Mouse (Mus musculus): ENCODE data around the gene Qsox1.

Qsox1 gene

DNA sequence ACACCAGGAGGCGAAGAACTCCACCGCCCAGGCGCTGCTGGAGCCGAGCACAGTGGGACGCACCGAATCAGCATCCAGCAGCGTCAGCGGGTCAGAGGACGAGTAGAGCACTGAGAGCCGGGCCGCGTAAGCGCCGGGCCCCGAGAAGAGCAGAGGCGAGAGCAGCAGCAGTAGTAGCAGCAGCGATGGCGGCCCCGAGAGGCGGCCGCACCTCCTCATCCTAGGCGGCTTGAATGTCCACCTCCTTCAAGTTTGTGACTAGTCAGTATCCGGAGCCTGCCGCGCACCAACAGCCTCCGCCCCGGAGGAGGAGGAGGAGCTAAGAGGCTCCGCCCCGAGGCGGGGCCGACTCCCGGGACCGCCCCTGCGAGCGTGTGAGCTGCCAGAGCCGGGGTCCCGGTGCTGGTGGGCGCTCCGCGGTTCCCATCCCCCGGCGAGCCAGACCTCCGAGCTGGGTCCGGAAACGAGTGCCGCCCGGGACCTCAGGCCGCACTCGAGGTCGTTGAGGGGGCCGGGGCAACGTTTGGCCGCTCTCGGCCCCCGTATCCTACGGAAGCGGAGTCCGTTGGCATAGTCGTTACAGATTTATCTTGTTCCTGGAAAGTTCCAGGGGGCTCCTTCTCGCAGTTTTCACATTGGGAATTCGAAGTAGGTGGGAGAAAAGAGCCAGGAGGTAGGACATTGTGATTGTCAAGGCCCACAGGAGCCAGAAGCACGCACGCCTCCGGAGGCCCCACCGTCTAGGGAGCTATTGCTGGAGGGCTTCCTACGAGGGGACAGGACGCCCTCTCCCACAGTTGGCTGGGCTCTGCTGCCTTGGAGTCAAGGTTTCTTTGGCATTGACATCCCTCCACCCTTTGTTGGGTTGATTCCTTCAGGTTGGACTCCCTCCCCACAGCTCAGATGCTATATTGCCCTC is at the start of gene Qsox1:
Gene Qsox1, minus strand, starts transcription at position 309 of the 919 bp plus-strand sequence.
- DNase-seq (ENCODE audit: low spot score in 2 of 2): peak; percentile 87 to 88

GRCm38 (mm10) chr1:155854926-155855702 is 42.4 kb upstream of the Qsox1 start:
- DNase-seq (ENCODE audit: low spot score in 2 of 2): no peak

DNA sequence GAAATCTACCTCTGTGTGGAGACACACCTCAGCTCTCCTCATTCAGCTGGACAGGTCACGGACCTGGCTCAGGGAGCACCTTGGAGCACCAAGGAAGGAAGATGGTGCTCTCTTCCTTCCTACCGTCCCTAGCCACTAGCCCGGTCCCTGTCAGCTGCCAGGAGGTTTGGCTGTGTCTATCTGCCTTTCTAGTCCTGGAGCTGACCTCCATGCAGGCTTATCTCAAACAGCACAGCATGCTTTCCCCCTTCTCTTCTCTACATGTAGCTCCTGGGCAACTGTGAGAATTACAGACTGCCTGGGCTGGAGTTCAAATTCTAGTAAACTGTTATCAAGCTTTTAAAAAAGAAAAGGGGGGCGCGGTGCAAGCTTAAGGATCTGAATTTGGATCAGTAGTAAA is 40.3 kb upstream of the Qsox1 start:
- no peak for DNase-seq (ENCODE audit: low spot score in 2 of 2)

GRCm38 (mm10) chr1:155844235-155844634 is 31.5 kb upstream of the Qsox1 start:
- DNase-seq (ENCODE audit: low spot score in 2 of 2): no peak

DNA sequence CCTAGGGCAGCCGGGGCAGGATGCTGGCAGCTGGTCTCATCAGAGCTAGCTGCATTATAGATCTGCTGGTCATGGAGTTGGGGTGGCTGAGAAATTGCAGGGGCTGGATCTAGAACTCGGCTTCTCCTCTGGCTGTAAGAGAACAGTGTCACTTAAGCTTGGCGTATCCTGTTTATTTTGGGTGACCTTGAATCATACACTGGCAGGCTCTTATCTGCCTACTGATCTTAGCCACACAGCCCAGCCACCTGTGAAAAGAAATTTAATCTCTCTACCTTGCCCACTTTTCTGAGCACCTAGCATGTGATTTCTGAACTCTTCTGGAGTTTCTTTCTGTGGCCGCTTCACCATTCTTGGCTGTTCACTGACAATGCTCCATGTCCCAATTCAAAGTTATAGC is 30.8 kb upstream of the Qsox1 start:
- no peak for DNase-seq (ENCODE audit: low spot score in 2 of 2)

GRCm38 (mm10) chr1:155835667-155836066 is 23.0 kb upstream of the Qsox1 start:
- DNase-seq (ENCODE audit: low spot score in 2 of 2): no peak

GRCm38 (mm10) chr1:155833610-155834009 is 20.9 kb upstream of the Qsox1 start:
- DNase-seq (ENCODE audit: low spot score in 2 of 2): no peak

DNA sequence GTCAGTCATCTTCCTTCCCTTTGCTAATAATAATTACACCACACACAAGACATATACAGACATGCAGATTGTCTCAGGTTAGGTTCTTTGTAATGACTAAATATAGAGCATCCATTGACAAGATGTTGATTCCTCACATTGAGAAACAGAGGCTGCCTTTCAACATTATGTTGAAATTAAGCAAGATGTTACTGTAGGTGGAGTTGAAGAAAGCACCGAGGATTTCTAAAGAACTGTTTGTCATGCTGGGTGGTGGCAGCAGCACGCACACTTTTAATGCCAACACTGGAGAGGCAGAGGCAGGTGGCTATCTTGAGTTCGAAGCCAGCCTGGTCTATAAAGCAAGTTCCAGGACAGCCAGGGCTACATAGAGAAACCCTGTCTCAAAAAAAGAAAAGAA is 19.3 kb upstream of the Qsox1 start:
- DNase-seq (ENCODE audit: low spot score in 2 of 2): no peak

- DNase-seq (ENCODE audit: low spot score in 2 of 2): no peak
These were observed 18.2 kb upstream of the Qsox1 start for GRCm38 (mm10) chr1:155830861-155831260.

DNA sequence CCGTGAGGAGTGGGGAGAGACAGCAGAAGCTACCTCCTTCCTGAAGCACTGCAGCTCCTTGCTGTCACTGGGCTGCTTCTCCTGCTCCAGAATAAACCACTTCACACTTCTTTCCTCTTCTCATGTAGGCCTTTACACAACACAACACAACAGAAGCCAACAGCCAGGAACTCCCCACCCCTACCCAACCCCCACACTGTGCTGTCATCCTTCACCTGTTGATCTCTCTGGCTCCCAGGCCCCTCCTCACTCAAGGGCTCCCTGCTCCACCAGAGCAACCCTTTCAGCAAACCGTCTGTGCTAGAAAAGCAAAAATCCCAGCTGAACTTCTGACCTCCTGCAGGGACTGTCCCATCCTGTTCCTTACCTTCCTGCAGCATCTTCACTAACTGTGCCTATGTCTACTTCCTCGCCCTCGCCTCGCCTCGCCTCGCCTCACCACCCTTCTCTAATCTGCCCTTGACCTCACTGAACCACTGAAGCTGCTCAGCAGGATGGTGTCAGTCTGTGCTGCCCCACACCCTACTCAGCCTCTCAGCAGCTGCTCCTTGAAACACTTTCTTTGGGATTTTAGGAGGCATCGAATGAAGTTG is 15.1 kb upstream of the Qsox1 start:
- DNase-seq (ENCODE audit: low spot score in 2 of 2): no peak

- DNase-seq (ENCODE audit: low spot score in 2 of 2): no peak
These were observed 14.2 kb upstream of the Qsox1 start for GRCm38 (mm10) chr1:155826803-155827395.

DNA sequence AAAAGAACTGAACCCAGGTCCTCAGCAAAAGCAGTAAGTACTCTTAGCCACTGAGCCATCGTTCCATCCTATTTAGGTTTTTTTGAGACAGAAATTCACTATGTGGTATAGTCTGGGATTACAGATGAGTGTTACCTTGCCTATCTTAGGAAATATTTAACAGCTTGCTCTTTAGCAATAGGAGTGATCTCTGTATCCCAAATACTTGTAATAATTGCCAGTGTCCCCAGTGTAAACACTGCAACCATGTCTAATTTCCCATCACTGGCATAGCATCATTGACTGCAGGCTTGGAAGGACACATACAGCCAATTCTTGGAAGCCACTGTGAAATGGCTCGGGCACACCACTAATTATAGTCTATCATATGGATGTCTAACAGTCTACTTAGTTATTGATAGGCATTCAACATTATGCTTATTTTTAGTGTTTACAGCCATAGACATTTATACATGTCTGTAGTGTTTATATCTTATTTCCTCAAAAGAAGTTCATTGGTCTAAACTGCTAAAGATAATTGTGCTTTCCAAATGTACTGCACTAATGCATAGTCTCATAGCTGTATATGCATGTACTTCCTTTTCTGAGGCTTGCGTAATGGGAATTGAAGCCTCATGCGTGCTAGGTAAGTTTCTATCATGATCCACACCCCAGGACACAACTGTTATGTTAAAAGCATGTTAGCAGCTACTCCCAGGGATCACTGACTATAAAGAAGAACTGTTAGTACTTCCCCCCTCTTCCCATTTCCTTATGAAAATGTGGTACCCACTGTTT is 13.4 kb upstream of the Qsox1 start:
- DNase-seq (ENCODE audit: low spot score in 2 of 2): no peak

DNA sequence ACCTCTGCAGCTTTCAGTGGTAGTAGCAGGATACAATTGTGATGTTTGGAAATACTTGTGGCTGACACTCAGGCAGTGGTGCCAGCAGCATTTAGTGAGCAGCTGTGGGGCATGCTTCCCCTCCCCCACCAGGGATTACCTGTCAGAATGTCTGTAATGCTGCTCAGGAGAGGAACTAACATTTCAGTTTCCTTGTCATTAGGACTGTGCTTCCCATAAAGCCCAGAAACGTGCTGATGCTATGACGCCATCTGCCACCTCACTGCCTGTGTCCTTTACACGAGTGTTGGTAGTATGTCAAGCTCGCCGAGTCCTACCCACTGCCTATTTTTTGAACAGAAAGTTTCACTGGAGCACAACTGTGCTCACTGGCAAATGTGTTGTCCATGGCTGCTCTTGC is 8.0 kb upstream of the Qsox1 start:
- DNase-seq (ENCODE audit: low spot score in 2 of 2): no peak

DNA sequence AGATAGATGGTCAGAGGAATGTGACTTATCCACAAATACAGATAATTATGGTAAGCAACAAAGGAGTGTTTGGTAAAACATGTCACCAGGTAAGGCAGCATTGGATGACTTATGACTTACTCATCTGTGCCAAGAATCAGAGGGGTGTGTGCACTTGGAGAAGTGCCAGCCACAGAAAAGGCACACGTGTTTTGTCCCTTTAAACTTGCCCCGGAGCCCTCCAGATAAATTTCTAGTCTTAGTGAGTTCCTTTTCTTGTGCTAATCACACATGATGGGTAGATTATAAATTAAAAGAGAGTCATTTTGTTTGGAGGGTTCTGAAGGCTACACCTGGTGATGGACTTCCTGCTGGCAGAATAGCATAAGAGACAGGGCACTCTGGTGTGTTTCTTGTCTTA is 3.5 kb upstream of the Qsox1 start:
- DNase-seq (ENCODE audit: low spot score in 2 of 2): no peak

- DNase-seq (ENCODE audit: low spot score in 2 of 2): no peak
These were observed 601 bp downstream of the Qsox1 start for GRCm38 (mm10) chr1:155811995-155812580.

- peak; percentile 28 to 45 for DNase-seq (ENCODE audit: low spot score in 2 of 2)
These were observed 2.1 kb downstream of the Qsox1 start for GRCm38 (mm10) chr1:155810616-155811015.

GRCm38 (mm10) chr1:155809706-155810442 is 2.8 kb downstream of the Qsox1 start:
- DNase-seq (ENCODE audit: low spot score in 2 of 2): peak; percentile 40 to 44

- no peak for DNase-seq (ENCODE audit: low spot score in 2 of 2)
These were observed 4.4 kb downstream of the Qsox1 start for GRCm38 (mm10) chr1:155808261-155808660.

- DNase-seq (ENCODE audit: low spot score in 2 of 2): peak in 1 of 2 experiments; percentile 47
These were observed 7.1 kb downstream of the Qsox1 start for GRCm38 (mm10) chr1:155805607-155806006.

Data from heart, adult 9 months (tissue).